Mouse (Mus musculus) midbrain, embryonic 13.5 days (tissue): ENCODE measurements around the gene Usp11. TPM values are rescaled to one million over a fixed set of nuclear protein-coding genes. Genes with fewer than 3 reads are reported as not detected.
A peak's percentile ranks its signal among the peaks of the same experiment; 100 is the strongest.
"Not testable (repeated sequence)": the region's sequence is repeated elsewhere in the genome, so short reads cannot be mapped to it uniquely, and the experiment has no call there.

Experiments
- ATAC-seq: fragments of 200-750 bp; cut with Nextera tagmentation; 2 replicates; pipeline ENCODE4 v1.8.0; 2017; ENCODE audit warnings: mild to moderate bottlenecking, moderate TSS enrichment, moderate library complexity
- H3K27ac ChIP-seq: fragments of 300-500 bp; sonication (generic); 2 replicates; pipeline ENCODE4 v1.5.1; 2015; ENCODE audit warnings: inconsistent platforms, mild to moderate bottlenecking, moderate library complexity
- H3K27me3 ChIP-seq: fragments of 300-500 bp; sonication (generic); 2 replicates; pipeline ENCODE4 v1.6.1; 2015; ENCODE audit warnings: mild to moderate bottlenecking, inconsistent platforms
- H3K36me3 ChIP-seq: fragments of 300-500 bp; sonication (generic); 2 replicates; pipeline ENCODE4 v1.6.1; 2015; ENCODE audit warnings: mild to moderate bottlenecking, inconsistent platforms
- H3K4me1 ChIP-seq: fragments of 300-500 bp; sonication (generic); replicated peaks from 2 replicates; pipeline ENCODE4 v1.6.1; 2015; ENCODE audit warnings: inconsistent platforms
- H3K4me2 ChIP-seq: fragments of 300-500 bp; sonication (generic); replicated peaks from 2 replicates; pipeline ENCODE4 v1.6.1; 2015; ENCODE audit warnings: moderate library complexity, mild to moderate bottlenecking, inconsistent platforms
- H3K4me3 ChIP-seq: fragments of 300-500 bp; sonication (generic); replicated peaks from 2 replicates; pipeline ENCODE4 v1.5.1; 2015; ENCODE audit warnings: mild to moderate bottlenecking, inconsistent platforms
- H3K9ac ChIP-seq: fragments of 300-500 bp; sonication (generic); replicated peaks from 2 replicates; pipeline ENCODE4 v1.6.1; 2015; ENCODE audit warnings: mild to moderate bottlenecking, inconsistent platforms
- H3K9me3 ChIP-seq: fragments of 300-500 bp; sonication (generic); 2 replicates; pipeline ENCODE4 v1.6.1; 2016; ENCODE audit warnings: mild to moderate bottlenecking, inconsistent platforms
- WGBS: fragments of 180-500 bp; shearing (Covaris S2); methylation state at CpG from one replicate; pipeline ENCODE4 v1.1.7; 2015; 5-methylcytosine and 5-hydroxymethylcytosine counted together
- polyA plus RNA-seq: library from polyadenylated mRNA; unstranded; fragments of >200 nt; fragmentation: Nextera tagmentation; extraction: Ambion mirVana; gene quantifications from 2 replicates; pipeline ENCODE4 v1.2.1, GENCODE M21; 2015

The Usp11 gene
- polyA plus RNA-seq, 1 experiment from 2014 or later = 101 TPM

DNA sequence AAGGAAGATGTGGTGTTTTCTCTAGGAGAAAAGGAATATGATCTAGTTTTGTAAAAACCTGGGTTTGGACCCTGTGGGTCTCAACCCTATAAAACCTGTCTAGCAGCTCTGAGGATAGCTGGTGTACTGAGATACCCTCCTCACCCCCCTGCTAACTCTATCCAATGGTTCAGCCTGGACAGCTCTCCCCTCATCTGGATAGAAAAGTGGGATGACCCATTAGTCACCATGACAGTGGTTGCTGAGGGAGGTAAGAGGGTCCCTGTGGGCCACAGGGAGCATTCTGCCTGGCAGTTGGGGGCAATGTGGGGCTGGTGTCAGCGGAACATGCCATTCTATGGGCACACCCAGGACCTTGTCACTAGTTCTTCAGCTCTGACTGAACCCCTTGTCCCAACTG, 11.1 kb upstream of the Usp11 start:
- no peaks in the 10 kb centered on the region for H3K9me3 ChIP-seq
- no peak for ATAC-seq

DNA sequence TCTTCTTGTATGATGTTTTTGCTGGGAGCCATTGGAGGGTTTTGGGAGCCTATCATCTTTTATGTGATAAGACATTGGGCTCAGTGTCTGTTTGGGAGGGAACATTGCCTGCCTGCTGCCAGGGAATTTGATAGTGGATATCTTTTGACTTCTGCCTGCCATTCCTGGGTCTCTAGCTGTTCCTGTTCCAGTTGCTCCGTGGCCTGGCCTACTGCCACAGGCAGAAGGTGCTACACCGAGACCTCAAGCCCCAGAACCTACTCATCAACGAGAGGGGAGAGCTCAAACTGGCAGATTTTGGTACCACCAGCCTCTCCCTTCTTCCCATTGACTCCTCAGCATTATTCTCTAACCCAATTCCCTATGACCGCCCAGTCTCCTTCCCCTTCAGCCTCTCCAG, 7.9 kb upstream of the Usp11 start:
- ATAC-seq = no peak
- no peaks in the 10 kb centered on the region for H3K9me3 ChIP-seq
- no peak overlapping the region for H3K4me2 ChIP-seq
- H3K4me3 ChIP-seq = no peak overlapping the region
- no peak overlapping the region for H3K9ac ChIP-seq
- no peaks in the 10 kb centered on the region for H3K27me3 ChIP-seq
- no peak overlapping the region for H3K27ac ChIP-seq
- 87% methylated on average over 4 of the region's 4 CpGs for WGBS
- H3K4me1 ChIP-seq = no peaks in the 10 kb centered on the region; the same call in 1 of the 2 replicates
- H3K36me3 ChIP-seq = peaks cover 65% of the 10 kb centered on the region

More for the DNA sequence above, 11.1 kb upstream of the Usp11 start:
- no peak overlapping the region for H3K9ac ChIP-seq
- peaks cover 19% of the 10 kb centered on the region for H3K4me1 ChIP-seq
- H3K27me3 ChIP-seq = no peaks in the 10 kb centered on the region
- H3K4me3 ChIP-seq = no peak overlapping the region
- H3K27ac ChIP-seq = no peak overlapping the region
- peaks cover 45% of the 10 kb centered on the region for H3K36me3 ChIP-seq
- H3K4me2 ChIP-seq = no peak overlapping the region
- WGBS = 75% methylated on average over 1 of the region's 1 CpGs

DNA sequence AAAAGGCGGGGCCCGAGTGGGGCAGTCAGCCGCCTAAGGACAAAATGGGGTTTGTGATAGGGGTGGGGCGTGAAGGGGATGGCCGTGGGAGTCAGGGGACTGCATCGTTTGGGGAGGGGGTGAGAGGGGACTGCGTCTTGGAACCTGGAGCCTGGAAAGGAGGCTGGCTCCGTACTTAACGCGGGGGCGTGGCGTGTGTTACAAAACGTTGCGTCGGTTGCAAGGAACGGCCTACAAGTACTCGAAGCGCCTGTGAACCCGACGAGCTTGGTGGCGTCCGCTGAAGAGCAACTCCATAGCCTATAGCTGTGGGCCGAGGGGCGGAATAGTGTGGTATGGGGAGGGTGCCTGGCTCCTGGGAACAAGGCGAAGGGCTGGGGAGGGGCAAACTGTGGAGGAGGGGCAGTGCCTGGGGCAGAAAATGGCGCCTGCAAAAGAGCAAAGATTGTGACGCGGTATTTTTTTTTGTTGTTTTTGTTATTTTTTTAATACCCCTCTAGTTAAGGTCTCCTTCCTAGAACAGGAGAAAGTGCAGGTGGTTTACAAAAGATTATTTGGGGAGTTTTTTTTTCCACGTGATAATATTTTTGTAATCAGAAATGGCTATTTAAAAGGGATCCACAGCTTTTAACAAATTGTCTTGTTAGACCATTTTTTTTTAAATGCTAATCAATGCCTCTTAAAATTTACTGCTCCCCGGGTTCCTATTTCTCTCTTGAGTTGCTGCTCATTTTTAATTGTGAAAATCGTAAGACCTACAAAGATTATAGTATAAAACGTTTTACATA, 783 bp downstream of the Usp11 start:
- H3K36me3 ChIP-seq = peaks cover 4% of the 10 kb centered on the region
- peak; percentile 96 for ATAC-seq
- 25% methylated on average over 32 of the region's 32 CpGs for WGBS

DNA sequence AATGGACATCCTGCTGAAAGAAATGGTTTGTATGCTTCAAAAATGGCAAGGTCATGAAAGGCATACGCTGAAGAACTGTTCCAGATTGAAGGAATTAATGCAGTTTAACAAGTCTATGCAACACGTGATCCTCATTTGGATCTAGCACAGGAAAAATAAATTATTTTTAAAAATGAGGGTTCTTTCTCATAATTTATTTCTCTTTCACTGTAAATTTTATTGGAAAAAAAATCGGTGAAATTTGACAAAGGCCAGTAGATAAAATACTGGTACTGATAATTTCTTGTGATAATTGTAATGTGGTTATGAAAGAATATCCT, 1.3 kb downstream of the Usp11 start:
- Histone ChIP-seq H3K27me3 (no peaks in the 10 kb centered on the region), H3K4me2 (peak overlapping the region; percentile 46), H3K36me3 (0 out of 2 replicates have a peak, but pooled peaks cover 3% of the 10 kb centered on the region), H3K9me3 (no peaks in the 10 kb centered on the region), H3K9ac (peak overlapping the region; percentile 32; the same call in 1 of the 2 replicates), H3K4me1 (no peaks in the 10 kb centered on the region), H3K4me3 (peak overlapping the region; percentile 65), H3K27ac (no peak overlapping the region)
- 38% methylated on average over 3 of the region's 3 CpGs for WGBS
- no peak for ATAC-seq

More for the DNA sequence above, 783 bp downstream of the Usp11 start:
- Histone ChIP-seq H3K4me3 (peak overlapping the region; percentile 65), H3K9me3 (no peaks in the 10 kb centered on the region), H3K9ac (peak overlapping the region; percentile 73), H3K27me3 (no peaks in the 10 kb centered on the region), H3K27ac (peak overlapping the region; percentile 93), H3K4me1 (no peaks in the 10 kb centered on the region), H3K4me2 (peak overlapping the region; percentile 49)

DNA sequence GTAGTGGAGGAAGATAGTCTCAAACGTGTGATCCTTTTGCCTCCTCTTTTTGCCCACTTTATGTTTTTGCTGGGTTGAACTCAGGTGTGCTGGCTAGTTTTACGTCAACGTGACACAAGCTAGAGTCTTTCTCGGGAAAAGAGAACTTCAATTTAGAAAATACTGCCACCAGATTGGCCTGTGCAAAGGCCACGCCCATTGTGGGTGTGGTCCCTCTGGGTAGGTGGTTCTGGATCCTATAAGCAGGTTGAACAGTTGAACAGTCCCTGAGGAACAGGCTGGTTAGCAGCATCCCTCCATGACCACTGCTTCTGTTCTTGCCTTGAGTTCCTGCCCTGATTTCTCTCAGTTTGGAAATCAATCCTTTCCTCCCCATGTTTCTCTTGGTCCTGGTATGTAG, 25.0 kb downstream of the Usp11 start:
- Histone ChIP-seq H3K27me3 (no peaks in the 10 kb centered on the region), H3K9me3 (no peaks in the 10 kb centered on the region), H3K4me3 (no peak overlapping the region), H3K4me1 (no peaks in the 10 kb centered on the region), H3K4me2 (no peak overlapping the region), H3K9ac (no peak overlapping the region), H3K27ac (no peak overlapping the region), H3K36me3 (no peaks in the 10 kb centered on the region)
- 73% methylated on average over 5 of the region's 5 CpGs for WGBS
- no peak for ATAC-seq

DNA sequence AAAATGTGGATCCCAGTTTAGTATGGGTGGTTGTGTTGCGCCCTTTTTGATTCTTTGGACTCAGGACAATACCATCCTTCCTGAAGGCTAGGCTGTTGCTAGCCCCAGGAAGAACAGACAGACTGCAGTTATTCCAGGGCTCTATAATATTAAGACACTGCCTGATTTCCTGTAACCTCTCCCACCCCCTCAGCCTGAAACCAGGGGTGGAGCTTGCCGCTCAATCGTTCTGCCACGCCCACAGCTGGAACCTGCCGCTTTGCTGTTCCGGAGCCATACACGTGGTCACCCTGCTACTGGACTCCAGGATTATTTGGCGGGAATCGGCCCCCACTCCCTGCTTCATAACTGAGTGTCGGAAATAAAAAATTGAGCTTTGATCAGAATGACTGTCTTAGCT, 26.3 kb downstream of the Usp11 start:
- H3K9me3 ChIP-seq, H3K27ac ChIP-seq, H3K27me3 ChIP-seq, H3K9ac ChIP-seq, H3K36me3 ChIP-seq, ATAC-seq, H3K4me2 ChIP-seq, H3K4me1 ChIP-seq, H3K4me3 ChIP-seq: not testable (repeated sequence)
- WGBS = 53% methylated on average over 10 of the region's 10 CpGs

DNA sequence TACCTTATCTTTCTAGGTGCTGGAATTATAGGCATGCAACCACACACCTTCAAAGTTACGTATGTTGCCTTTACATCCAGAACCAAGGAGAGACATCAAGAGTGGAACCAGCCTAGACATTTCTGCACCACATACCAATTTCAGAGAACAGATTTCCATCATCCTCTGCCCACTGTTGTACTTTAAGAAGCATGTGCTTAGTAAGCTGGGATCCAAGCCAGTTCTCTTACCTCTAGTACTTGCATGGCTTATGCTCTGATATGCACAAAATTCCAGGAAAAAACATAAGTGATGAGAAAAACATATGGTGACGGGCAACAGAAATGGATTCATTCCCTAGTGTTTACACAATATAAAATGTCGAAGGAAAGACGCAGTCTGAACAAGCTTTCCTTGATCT, 32.8 kb downstream of the Usp11 start:
- no peak overlapping the region for H3K4me2 ChIP-seq
- no peaks in the 10 kb centered on the region for H3K27me3 ChIP-seq
- no peaks in the 10 kb centered on the region for H3K4me1 ChIP-seq
- no peak overlapping the region for H3K9ac ChIP-seq
- H3K4me3 ChIP-seq = no peak overlapping the region
- no peak overlapping the region for H3K27ac ChIP-seq
- H3K36me3 ChIP-seq = no peaks in the 10 kb centered on the region
- no peak for ATAC-seq
- WGBS = 93% methylated on average over 4 of the region's 4 CpGs
- H3K9me3 ChIP-seq = no peaks in the 10 kb centered on the region

DNA sequence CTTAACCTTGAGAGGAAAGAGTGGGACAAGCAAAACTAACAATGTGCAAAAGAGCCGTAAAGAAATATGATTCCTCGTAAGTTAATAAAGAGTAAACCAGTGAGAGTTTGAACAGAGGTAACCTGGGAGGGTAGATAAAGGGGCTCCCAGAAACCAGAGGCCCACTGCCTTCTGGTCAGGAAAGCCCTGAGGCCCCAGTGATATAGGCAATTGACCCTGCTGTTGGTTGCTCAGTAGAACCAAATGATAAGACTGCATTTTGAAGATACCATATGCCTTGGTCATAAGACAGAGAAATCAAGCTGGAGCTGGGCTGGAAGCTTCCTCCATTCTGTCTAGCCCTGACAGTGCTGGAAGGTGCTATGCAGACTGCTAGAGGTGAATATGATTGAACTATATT, 45.1 kb downstream of the Usp11 start:
- Histone ChIP-seq H3K9ac (no peak overlapping the region), H3K4me2 (no peak overlapping the region), H3K27me3 (no peaks in the 10 kb centered on the region), H3K4me3 (no peak overlapping the region), H3K36me3 (no peaks in the 10 kb centered on the region), H3K27ac (no peak overlapping the region), H3K4me1 (no peaks in the 10 kb centered on the region), H3K9me3 (no peaks in the 10 kb centered on the region)
- WGBS = 93% methylated on average over 2 of the region's 2 CpGs
- ATAC-seq = no peak

DNA sequence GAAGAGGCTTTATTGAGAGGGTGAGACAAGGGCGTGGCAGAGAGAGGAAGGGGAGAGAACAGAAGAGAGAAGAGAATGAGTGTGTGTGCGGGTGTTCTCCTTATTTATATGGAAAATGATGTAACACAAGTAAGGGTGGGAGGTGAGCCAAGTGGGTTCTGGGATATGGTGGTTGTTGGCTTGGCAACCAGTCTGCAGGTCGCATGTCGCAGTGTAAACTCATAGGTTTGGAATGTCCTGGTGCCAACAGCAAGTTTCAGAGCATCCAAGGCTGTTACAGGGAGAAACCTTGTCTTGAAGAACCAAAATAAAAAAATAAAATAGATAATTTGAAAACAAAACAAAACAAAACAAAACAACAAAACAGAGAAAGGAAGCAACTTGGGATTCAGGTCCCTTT, 57.5 kb downstream of the Usp11 start:
- Histone ChIP-seq H3K9me3 (no peaks in the 10 kb centered on the region; the same call in 1 of the 2 replicates), H3K4me2 (no peak overlapping the region), H3K27me3 (no peaks in the 10 kb centered on the region), H3K9ac (no peak overlapping the region), H3K27ac (no peak overlapping the region), H3K4me3 (no peak overlapping the region), H3K4me1 (no peaks in the 10 kb centered on the region), H3K36me3 (no peaks in the 10 kb centered on the region)
- 80% methylated on average over 4 of the region's 4 CpGs for WGBS
- ATAC-seq = no peak

Other genes with a start within 250 kb of the Usp11 start
- gene Rgn, start 154.1 kb upstream of the Usp11 start, polyA plus RNA-seq = 0.12 and 0.32 TPM in 2 replicates
- gene Rbm10, start 86.4 kb upstream of the Usp11 start, polyA plus RNA-seq = 72.6 and 81.7 TPM in 2 replicates
- gene Ndufb11, start 86.3 kb upstream of the Usp11 start, polyA plus RNA-seq = 210 and 223 TPM in 2 replicates
- gene Uba1, start 45.6 kb upstream of the Usp11 start, polyA plus RNA-seq = 418 and 425 TPM in 2 replicates
- 112 and 128 TPM in 2 replicates for gene Cdk16, start 16.0 kb upstream of the Usp11 start, polyA plus RNA-seq
- gene Araf, start 93.9 kb downstream of the Usp11 start, polyA plus RNA-seq = 245 and 255 TPM in 2 replicates
- gene Timp1, start 166.3 kb downstream of the Usp11 start, polyA plus RNA-seq = 2.9 and 3.5 TPM in 2 replicates
- gene Syn1, start 217.1 kb downstream of the Usp11 start, polyA plus RNA-seq = 26.5 and 30.8 TPM in 2 replicates
- 5.3 and 7.4 TPM in 2 replicates for gene Cfp, start 227.6 kb downstream of the Usp11 start, polyA plus RNA-seq
- 20.9 and 23.4 TPM in 2 replicates for gene Elk1, start 246.7 kb downstream of the Usp11 start, polyA plus RNA-seq